Mouse (Mus musculus) limb, embryonic 14.5 days (tissue): ENCODE measurements at regions not wholly inside any gene's neighbourhood (a gene's known extent, or its start where the extent isn't known, plus 50 kb on each side); places are given as distances from the start of the nearest gene placed in this dataset.

ENCODE experiments used
- ATAC-seq: fragments of 200-750 bp; cut with Nextera tagmentation; 2 replicates; pipeline ENCODE4 v1.8.0; 2017; ENCODE audit warnings: low read depth, moderate number of reproducible peaks, moderate TSS enrichment; ENCODE audit not compliant: low FRiP score
- DNase-seq: peaks from one replicate; pipeline ENCODE4 v3.0.0-alpha.2; 2015; ENCODE audit warnings: low spot score
- H3K27ac ChIP-seq: fragments of 300-500 bp; sonication (generic); replicated peaks from 2 replicates; pipeline ENCODE4 v1.5.1; 2014; ENCODE audit warnings: low read depth, mild to moderate bottlenecking, low read length, moderate library complexity, mixed read lengths
- H3K27me3 ChIP-seq: fragments of 300-500 bp; sonication (generic); 2 replicates; pipeline ENCODE4 v1.6.1; 2014; ENCODE audit warnings: low read length, mixed read lengths; ENCODE audit not compliant: control insufficient read depth, insufficient read depth
- H3K36me3 ChIP-seq: fragments of 300-500 bp; sonication (generic); 2 replicates; pipeline ENCODE4 v1.6.1; 2014; ENCODE audit warnings: mild to moderate bottlenecking, low read length, moderate library complexity, mixed read lengths; ENCODE audit not compliant: control insufficient read depth, insufficient read depth
- H3K4me1 ChIP-seq: fragments of 300-500 bp; sonication (generic); 2 replicates; pipeline ENCODE4 v1.6.1; 2014; ENCODE audit warnings: antibody characterized with exemption, low read length, mixed read lengths; ENCODE audit not compliant: control insufficient read depth, insufficient read depth
- H3K4me2 ChIP-seq: fragments of 300-500 bp; sonication (generic); replicated peaks from 2 replicates; pipeline ENCODE4 v1.6.1; 2014; ENCODE audit warnings: low read depth, mild to moderate bottlenecking, low read length, moderate library complexity; ENCODE audit not compliant: severe bottlenecking
- H3K4me3 ChIP-seq: fragments of 300-500 bp; sonication (generic); replicated peaks from 2 replicates; pipeline ENCODE4 v1.5.1; 2014; ENCODE audit warnings: low read length
- H3K9ac ChIP-seq: fragments of 300-500 bp; sonication (generic); 2 replicates; pipeline ENCODE4 v1.6.1; 2014; ENCODE audit warnings: mild to moderate bottlenecking, low read depth, low read length, moderate library complexity; ENCODE audit not compliant: severe bottlenecking
- H3K9me3 ChIP-seq: fragments of 300-500 bp; sonication (generic); 2 replicates; pipeline ENCODE4 v1.6.1; 2016; ENCODE audit warnings: low read length; ENCODE audit not compliant: control insufficient read depth
- POLR2A ChIP-seq: fragments of 200-500 bp; IDR thresholded peaks from 2 replicates; pipeline ENCODE4 v1.8.0; 2012; ENCODE audit warnings: inconsistent platforms, mild to moderate bottlenecking, moderate library complexity, borderline replicate concordance; ENCODE audit not compliant: insufficient read depth, insufficient read length; ENCODE audit errors: extremely low read depth
- WGBS: fragments of 180-500 bp; shearing (Covaris S2); extraction: QIAGEN DNeasy Blood & Tissue Kit; methylation state at CpG from one replicate; pipeline ENCODE4 v1.1.7; 2014; 5-methylcytosine and 5-hydroxymethylcytosine counted together

- no peaks in the 10 kb centered on the region for H3K27me3 ChIP-seq
- no peak for TF ChIP-seq POLR2A
- ATAC-seq: no peak
These were observed 112.1 kb upstream of the Tmem132c start for GRCm38 (mm10) chr5:127129495-127129894.

GRCm38 (mm10) chr5:127134441-127134840, 107.2 kb upstream of the Tmem132c start:
- Histone ChIP-seq H3K27me3 (no peaks in the 10 kb centered on the region), H3K9me3 (no peaks in the 10 kb centered on the region), H3K4me3 (no peak overlapping the region), H3K4me1 (0 out of 2 replicates have a peak, but pooled peaks cover 9% of the 10 kb centered on the region), H3K4me2 (no peak overlapping the region), H3K27ac (no peak overlapping the region), H3K36me3 (no peaks in the 10 kb centered on the region), H3K9ac (no peak overlapping the region)
- WGBS: 24% methylated on average over 6 of the region's 6 CpGs
- DNase-seq: peak; percentile 19
- TF ChIP-seq POLR2A: no peak
- no peak for ATAC-seq

More at GRCm38 (mm10) chr5:127129495-127129894, 112.1 kb upstream of the Tmem132c start:
- Histone ChIP-seq H3K4me1 (no peaks in the 10 kb centered on the region), H3K36me3 (no peaks in the 10 kb centered on the region), H3K4me3 (no peak overlapping the region), H3K9me3 (no peaks in the 10 kb centered on the region), H3K9ac (no peak overlapping the region), H3K4me2 (no peak overlapping the region), H3K27ac (no peak overlapping the region)
- WGBS: 80% methylated on average over 7 of the region's 7 CpGs
- DNase-seq: no peak

- 63% methylated on average over 2 of the region's 2 CpGs for WGBS
- DNase-seq: no peak
- Histone ChIP-seq H3K27me3 (no peaks in the 10 kb centered on the region), H3K4me1 (0 out of 2 replicates have a peak, but pooled peaks cover 9% of the 10 kb centered on the region), H3K4me3 (no peak overlapping the region), H3K4me2 (no peak overlapping the region), H3K27ac (no peak overlapping the region), H3K9ac (no peak overlapping the region), H3K36me3 (no peaks in the 10 kb centered on the region), H3K9me3 (no peaks in the 10 kb centered on the region)
- no peak for TF ChIP-seq POLR2A
- no peak for ATAC-seq
These were observed 101.0 kb upstream of the Tmem132c start for GRCm38 (mm10) chr5:127140651-127141050.

- H3K27ac ChIP-seq: no peak overlapping the region
- no peak overlapping the region for H3K9ac ChIP-seq
- no peaks in the 10 kb centered on the region for H3K9me3 ChIP-seq
- H3K4me2 ChIP-seq: no peak overlapping the region
- no peaks in the 10 kb centered on the region for H3K36me3 ChIP-seq
- no peak overlapping the region for H3K4me3 ChIP-seq
- TF ChIP-seq POLR2A: no peak
- 43% methylated on average over 3 of the region's 3 CpGs for WGBS
- DNase-seq (peak; percentile 16), ATAC-seq (no peak)
- no peaks in the 10 kb centered on the region for H3K27me3 ChIP-seq
- no peaks in the 10 kb centered on the region for H3K4me1 ChIP-seq
These were observed 81.3 kb upstream of the Tmem132c start for GRCm38 (mm10) chr5:127160292-127160691.

GRCm38 (mm10) chr5:127163376-127163775, 78.2 kb upstream of the Tmem132c start:
- no peaks in the 10 kb centered on the region for H3K4me1 ChIP-seq
- no peak overlapping the region for H3K4me2 ChIP-seq
- H3K4me3 ChIP-seq: no peak overlapping the region
- no peak for DNase-seq
- H3K36me3 ChIP-seq: no peaks in the 10 kb centered on the region
- WGBS: 86% methylated on average over 6 of the region's 6 CpGs
- ATAC-seq: no peak
- H3K27ac ChIP-seq: no peak overlapping the region
- no peak for TF ChIP-seq POLR2A
- H3K27me3 ChIP-seq: no peaks in the 10 kb centered on the region
- no peak overlapping the region for H3K9ac ChIP-seq
- H3K9me3 ChIP-seq: no peaks in the 10 kb centered on the region

GRCm38 (mm10) chr5:127189021-127189420, 52.6 kb upstream of the Tmem132c start:
- Histone ChIP-seq H3K4me2 (no peak overlapping the region), H3K4me1 (no peaks in the 10 kb centered on the region), H3K4me3 (no peak overlapping the region), H3K9me3 (no peaks in the 10 kb centered on the region), H3K27ac (no peak overlapping the region), H3K36me3 (no peaks in the 10 kb centered on the region), H3K9ac (no peak overlapping the region), H3K27me3 (no peaks in the 10 kb centered on the region)
- ATAC-seq (no peak), DNase-seq (no peak)
- TF ChIP-seq POLR2A: no peak
- 97% methylated on average over 4 of the region's 4 CpGs for WGBS
